Mouse (Mus musculus): ENCODE results near the gene Ccna1. TPM values are rescaled to one million over a fixed set of nuclear protein-coding genes. Genes with fewer than 3 reads are reported as not detected.

Gene Ccna1
- polyA plus RNA-seq, 1 experiment from 2014 or later = 1.6 TPM

DNA sequence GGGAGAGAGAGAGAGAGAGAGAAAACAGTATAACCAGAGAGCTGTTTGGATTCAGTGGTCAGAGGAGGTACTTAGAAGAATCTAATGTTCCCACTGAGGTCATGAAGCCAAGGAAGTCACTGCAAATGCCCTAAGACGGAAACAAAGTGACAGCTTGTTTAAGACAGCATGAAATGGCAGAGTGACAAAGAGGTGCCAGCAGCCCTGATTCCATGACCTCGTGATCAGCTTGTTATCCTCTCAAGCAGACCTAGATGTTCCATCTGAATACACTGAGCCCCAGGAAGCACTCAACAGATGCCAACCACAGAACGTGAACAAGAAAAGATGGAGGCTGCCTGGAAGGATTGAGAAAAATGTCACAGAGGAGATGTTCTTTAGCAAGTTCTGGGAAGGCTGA, 30.4 kb upstream of the Ccna1 start:
- ATAC-seq = no peak
- no peaks in the 10 kb centered on the region for H3K4me1 ChIP-seq (replicated peaks)
- 56% methylated on average over 3 of the region's 3 CpGs for WGBS
- H3K4me2 ChIP-seq (replicated peaks) = no peak overlapping the region
- no peak overlapping the region for H3K4me3 ChIP-seq (replicated peaks)
- H3K27me3 ChIP-seq (replicated peaks) = no peaks in the 10 kb centered on the region
- H3K9me3 ChIP-seq = no peaks in the 10 kb centered on the region
- no peaks in the 10 kb centered on the region for H3K36me3 ChIP-seq
- H3K27ac ChIP-seq = no peak overlapping the region
- no peak overlapping the region for H3K9ac ChIP-seq

DNA sequence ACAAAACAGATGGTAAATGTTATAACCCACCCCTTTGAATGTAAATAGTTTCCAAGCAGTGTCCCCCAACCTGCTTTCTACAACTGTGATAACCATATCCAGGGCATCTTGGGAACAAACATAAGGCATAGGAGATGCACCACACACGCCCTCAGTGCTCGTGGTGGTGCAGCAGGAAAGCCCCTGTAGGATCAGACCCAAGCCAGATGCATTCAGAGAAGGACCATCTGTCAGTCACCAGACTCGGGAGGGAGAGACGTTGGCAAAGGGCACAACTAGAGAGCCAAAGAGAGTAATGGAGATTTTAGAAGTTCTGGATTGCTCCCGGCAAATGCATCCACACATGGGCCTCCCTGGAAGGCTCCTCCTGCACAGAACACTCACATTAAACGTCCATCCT, 29.5 kb upstream of the Ccna1 start:
- H3K27ac ChIP-seq = no peak overlapping the region
- no peak for ATAC-seq
- no peak overlapping the region for H3K9ac ChIP-seq
- no peaks in the 10 kb centered on the region for H3K9me3 ChIP-seq
- no peak overlapping the region for H3K4me3 ChIP-seq (replicated peaks)
- H3K4me2 ChIP-seq (replicated peaks) = no peak overlapping the region
- no peaks in the 10 kb centered on the region for H3K27me3 ChIP-seq (replicated peaks)
- 65% methylated on average over 6 of the region's 6 CpGs for WGBS
- H3K4me1 ChIP-seq (replicated peaks) = no peaks in the 10 kb centered on the region
- no peaks in the 10 kb centered on the region for H3K36me3 ChIP-seq

DNA sequence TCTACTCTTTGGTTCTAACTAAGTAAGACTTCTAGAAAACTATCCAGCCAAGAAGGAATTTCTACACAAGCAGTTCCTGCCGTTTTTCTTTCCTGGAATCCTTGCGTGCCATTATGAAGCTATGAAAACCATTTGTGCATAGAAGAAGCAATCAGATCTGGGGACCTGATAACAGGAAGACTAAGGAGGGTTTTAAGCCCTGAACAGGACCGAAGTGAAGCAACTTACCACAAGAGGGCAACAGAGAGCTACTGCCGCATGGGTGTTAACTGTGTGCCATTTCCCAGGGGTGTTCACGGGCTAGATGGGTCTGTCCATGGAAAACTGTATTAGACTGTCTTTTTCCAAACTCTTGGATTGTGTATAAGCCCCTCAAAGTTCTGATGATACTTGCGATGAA, 24.8 kb upstream of the Ccna1 start:
- Histone ChIP-seq H3K4me3 (replicated peaks) (no peak overlapping the region), H3K27me3 (replicated peaks) (no peaks in the 10 kb centered on the region), H3K9ac (no peak overlapping the region), H3K4me1 (replicated peaks) (no peaks in the 10 kb centered on the region), H3K4me2 (replicated peaks) (no peak overlapping the region), H3K36me3 (no peaks in the 10 kb centered on the region), H3K9me3 (no peaks in the 10 kb centered on the region), H3K27ac (no peak overlapping the region)
- ATAC-seq = peak; percentile 85
- WGBS = 16% methylated on average over 6 of the region's 6 CpGs

DNA sequence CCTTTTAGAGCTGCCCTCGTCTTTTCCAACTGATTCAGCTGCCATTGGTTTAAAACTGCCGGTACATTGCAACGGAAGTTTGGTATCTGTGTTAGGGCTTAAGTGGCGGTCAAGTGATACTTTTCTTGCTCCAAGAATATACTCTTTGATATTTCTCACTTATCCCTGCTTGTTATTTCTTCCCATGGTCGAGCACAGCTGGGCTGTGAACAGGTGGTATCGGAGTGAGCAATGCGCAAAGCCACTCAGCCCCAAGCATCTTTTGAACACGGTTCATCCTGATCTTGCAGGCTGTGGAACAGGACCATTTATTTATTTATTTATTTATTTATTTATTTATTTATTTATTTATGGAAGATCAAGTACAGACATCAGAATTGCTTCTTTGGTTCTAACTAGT, 24.3 kb upstream of the Ccna1 start:
- Histone ChIP-seq H3K9me3 (no peaks in the 10 kb centered on the region), H3K27ac (no peak overlapping the region), H3K4me1 (replicated peaks) (no peaks in the 10 kb centered on the region), H3K4me3 (replicated peaks) (no peak overlapping the region), H3K4me2 (replicated peaks) (no peak overlapping the region), H3K36me3 (no peaks in the 10 kb centered on the region), H3K9ac (no peak overlapping the region), H3K27me3 (replicated peaks) (no peaks in the 10 kb centered on the region)
- 79% methylated on average over 8 of the region's 8 CpGs for WGBS
- ATAC-seq = no peak

DNA sequence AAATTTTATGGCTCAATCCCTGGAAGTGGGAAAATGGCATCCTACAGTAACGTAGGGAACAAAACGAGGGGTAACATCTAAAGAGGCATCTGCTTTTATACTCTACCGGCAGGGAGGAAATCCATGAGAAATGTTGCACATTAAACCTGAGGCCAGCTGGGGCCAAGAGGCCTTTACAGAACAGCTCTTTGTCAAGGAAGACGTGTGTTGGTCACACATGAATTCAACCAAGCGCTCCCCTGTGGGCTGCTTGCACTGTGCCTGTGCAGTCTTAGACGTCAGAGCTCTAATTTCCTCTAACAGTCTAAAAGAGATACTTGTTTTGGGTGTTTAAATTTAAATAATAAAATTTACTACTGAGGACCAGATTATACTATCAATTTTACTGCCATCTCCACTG, 22.9 kb upstream of the Ccna1 start:
- no peak overlapping the region for H3K9ac ChIP-seq
- no peak for ATAC-seq
- no peaks in the 10 kb centered on the region for H3K36me3 ChIP-seq
- WGBS = 53% methylated on average over 6 of the region's 6 CpGs
- no peaks in the 10 kb centered on the region for H3K4me1 ChIP-seq (replicated peaks)
- H3K27me3 ChIP-seq (replicated peaks) = no peaks in the 10 kb centered on the region
- H3K27ac ChIP-seq = no peak overlapping the region
- no peaks in the 10 kb centered on the region for H3K9me3 ChIP-seq
- H3K4me3 ChIP-seq (replicated peaks) = no peak overlapping the region
- no peak overlapping the region for H3K4me2 ChIP-seq (replicated peaks)

DNA sequence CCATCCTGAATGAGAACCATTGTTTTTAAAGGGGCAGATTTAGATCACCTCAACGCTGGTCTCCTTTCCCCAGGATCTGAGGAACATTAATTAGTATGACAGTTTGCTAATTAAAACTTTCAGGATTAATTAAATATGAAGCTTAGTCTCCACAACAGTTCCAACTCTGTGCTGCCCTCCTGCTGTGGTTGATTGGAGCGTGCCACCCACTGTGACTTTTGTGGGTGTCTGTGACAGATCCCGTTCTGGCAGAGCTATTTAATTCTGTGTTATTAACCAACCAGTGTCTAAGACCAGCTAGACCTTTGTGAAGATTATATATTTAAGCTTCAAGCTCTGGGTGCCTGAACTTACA, 20.0 kb upstream of the Ccna1 start:
- Histone ChIP-seq H3K4me3 (replicated peaks) (no peak overlapping the region), H3K9me3 (no peaks in the 10 kb centered on the region), H3K27ac (no peak overlapping the region), H3K36me3 (no peaks in the 10 kb centered on the region), H3K4me1 (replicated peaks) (no peaks in the 10 kb centered on the region), H3K4me2 (replicated peaks) (no peak overlapping the region), H3K9ac (no peak overlapping the region), H3K27me3 (replicated peaks) (no peaks in the 10 kb centered on the region)
- no peak for ATAC-seq
- 77% methylated on average over 3 of the region's 3 CpGs for WGBS

DNA sequence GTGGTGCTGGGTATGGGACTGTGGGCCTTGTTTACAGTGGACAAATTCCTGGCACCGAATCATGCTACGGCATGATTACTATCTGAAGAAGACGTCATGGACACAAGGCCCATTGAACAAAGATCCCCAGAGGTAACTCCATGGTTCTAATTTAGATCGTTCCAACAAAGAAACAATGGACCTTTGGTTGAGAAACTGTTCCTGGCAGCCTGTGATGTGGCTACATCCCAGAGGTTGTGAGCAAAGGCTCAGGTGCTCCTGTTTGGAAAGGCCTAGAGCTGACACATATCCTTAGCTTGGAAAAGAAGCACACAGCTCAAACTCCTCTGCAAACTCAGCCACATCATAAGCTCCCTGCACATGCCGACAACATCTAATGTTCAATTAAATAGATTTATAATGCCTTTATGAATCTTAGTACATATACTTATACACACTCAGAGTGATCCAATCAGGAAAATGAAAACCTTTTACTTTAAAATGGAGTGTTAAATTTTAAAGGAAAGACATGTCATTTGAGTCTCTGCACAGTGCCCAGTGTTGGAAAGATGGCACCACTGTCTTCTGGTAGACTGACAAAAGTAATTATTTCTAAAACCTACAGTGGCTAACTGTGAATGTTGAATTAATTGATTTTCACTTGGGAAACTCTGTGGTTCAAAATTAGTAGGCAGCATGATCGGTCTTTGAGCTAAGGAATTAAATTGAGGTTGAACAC, 19.4 kb upstream of the Ccna1 start:
- no peak overlapping the region for H3K4me3 ChIP-seq (replicated peaks)
- no peak overlapping the region for H3K4me2 ChIP-seq (replicated peaks)

DNA sequence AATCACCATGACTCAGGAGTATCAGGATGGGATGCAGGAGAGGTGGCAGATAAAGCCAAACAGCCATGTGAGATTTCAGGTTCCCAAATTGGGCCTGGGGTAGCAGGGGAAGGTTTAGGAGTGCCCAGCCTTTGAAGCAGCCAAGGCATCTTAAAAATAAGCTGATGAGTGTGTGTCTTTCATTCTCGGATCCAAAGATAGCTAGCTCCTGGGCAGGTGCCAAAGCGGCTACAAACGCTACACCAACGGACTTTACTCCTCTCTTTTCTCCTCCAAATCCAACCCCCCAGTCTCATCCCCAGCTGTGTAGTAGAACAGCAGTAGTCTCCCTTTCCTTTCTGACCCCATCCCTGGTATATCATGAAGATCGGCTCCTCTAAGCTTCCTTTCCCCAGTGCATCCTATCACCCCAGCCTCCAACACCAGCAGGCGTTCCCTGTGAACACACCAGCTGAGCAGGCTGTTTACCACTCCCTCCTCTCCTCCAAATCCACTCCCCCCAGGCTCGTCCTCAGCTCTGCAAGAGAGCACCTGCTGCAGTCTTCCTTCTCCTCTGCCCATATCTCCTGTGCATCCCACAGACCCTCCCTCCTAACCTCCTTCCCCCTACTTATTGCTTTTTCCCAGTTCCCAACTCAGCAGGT, 12.6 kb upstream of the Ccna1 start:
- Histone ChIP-seq H3K9me3 (no peaks in the 10 kb centered on the region), H3K4me3 (replicated peaks) (no peak overlapping the region), H3K27ac (no peak overlapping the region), H3K9ac (no peak overlapping the region), H3K36me3 (no peaks in the 10 kb centered on the region), H3K27me3 (replicated peaks) (no peaks in the 10 kb centered on the region), H3K4me1 (replicated peaks) (no peaks in the 10 kb centered on the region), H3K4me2 (replicated peaks) (no peak overlapping the region)
- 35% methylated on average over 7 of the region's 7 CpGs for WGBS
- ATAC-seq = no peak

More for the DNA sequence above, 19.4 kb upstream of the Ccna1 start:
- no peaks in the 10 kb centered on the region for H3K36me3 ChIP-seq
- H3K9ac ChIP-seq = no peak overlapping the region
- H3K4me1 ChIP-seq (replicated peaks) = no peaks in the 10 kb centered on the region
- H3K9me3 ChIP-seq = no peaks in the 10 kb centered on the region
- 83% methylated on average over 6 of the region's 6 CpGs for WGBS
- H3K27me3 ChIP-seq (replicated peaks) = no peaks in the 10 kb centered on the region
- no peak overlapping the region for H3K27ac ChIP-seq
- no peak for ATAC-seq

DNA sequence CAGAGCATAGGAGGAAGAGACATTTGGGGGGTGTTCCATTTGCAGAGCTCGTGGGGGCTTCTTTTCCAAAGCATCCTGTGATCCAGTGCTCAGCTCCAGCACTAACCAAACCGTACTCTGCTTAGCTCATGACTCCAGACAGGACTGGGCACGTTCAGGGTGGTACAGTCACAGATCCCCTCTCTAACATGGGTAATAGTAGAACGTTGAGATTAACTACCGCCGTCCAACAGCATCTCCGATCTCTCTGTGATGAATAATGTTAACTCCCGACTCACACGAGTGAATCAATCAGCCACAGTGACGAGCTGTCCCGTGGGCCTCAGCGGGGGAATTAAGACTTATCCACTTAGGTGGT, 11.3 kb upstream of the Ccna1 start:
- Histone ChIP-seq H3K4me2 (replicated peaks) (no peak overlapping the region), H3K9me3 (no peaks in the 10 kb centered on the region), H3K4me3 (replicated peaks) (no peak overlapping the region), H3K4me1 (replicated peaks) (no peaks in the 10 kb centered on the region), H3K9ac (no peak overlapping the region), H3K27ac (no peak overlapping the region), H3K27me3 (replicated peaks) (no peaks in the 10 kb centered on the region), H3K36me3 (no peaks in the 10 kb centered on the region)
- WGBS = 60% methylated on average over 12 of the region's 12 CpGs
- ATAC-seq = no peak

DNA sequence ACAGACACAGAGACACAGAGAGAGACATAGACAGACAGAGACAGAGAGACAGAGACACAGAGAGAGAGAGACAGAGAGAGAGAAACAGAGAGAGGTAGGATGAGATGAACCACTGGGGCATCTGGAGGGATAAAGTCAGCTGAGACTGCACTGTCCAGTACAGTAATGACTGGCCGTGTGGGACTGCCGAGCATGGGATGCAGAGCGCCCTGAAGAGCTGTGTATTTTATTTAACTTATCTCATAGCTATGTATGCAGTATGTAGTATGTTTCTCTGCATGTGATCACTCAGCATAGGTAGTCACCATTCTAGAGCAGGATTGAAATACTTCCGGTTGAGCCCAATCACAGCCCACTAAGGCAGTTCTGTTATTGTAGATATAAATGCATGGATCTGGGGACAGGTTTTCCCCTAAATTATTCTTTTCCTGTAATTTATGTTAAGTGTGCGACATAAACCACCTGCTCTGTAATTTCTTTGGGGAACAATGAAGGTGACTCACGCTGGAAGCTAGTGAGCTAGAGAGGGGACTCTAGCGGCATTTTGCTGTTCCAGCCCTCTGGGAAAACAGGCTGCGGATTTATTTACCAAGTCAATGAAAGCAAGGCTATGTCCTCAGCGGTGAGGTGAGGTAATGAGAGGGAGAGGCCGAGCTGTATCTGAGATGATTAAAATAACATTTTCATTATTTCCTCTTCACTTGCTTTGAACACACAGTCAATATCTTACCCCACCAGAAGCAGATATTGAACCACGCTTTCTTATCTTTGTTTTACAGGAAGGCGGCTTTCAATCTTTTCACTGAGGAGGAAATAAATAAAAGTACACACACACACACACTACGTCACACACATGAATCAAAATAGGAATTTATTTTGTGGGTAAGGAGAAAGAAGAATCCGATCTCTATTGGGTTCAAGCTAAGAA, 10.7 kb upstream of the Ccna1 start:
- peak; percentile 31; the same call in 1 of the 2 replicates for ATAC-seq
- Histone ChIP-seq H3K36me3 (no peaks in the 10 kb centered on the region), H3K4me2 (replicated peaks) (no peak overlapping the region), H3K27ac (no peak overlapping the region), H3K9me3 (no peaks in the 10 kb centered on the region), H3K4me1 (replicated peaks) (no peaks in the 10 kb centered on the region), H3K4me3 (replicated peaks) (no peak overlapping the region), H3K9ac (no peak overlapping the region), H3K27me3 (replicated peaks) (no peaks in the 10 kb centered on the region)
- WGBS = 55% methylated on average over 14 of the region's 14 CpGs

DNA sequence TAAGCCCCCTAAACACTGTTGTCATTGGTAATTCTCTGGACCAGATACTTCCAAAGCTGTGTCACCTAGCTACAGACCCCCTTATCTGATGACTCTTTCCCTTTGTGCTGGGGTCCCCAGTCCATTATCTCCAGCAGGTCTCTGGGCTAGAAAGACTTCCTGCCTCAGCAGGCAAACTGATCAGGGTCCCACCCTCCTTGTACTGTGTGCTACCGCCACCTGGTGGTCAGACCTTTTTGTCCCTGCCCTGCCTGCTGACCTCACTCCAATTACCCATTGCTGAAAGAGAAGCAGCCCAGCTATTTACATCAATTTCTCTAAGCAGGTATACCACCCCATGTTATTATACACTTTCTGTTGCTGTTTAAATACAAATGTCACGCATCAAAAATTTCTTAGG, 9.1 kb upstream of the Ccna1 start:
- no peak overlapping the region for H3K4me3 ChIP-seq (replicated peaks)
- ATAC-seq = peak; percentile 67; the same call in 1 of the 2 replicates
- no peak overlapping the region for H3K4me2 ChIP-seq (replicated peaks)
- no peaks in the 10 kb centered on the region for H3K4me1 ChIP-seq (replicated peaks)
- no peak overlapping the region for H3K27ac ChIP-seq
- no peak overlapping the region for H3K9ac ChIP-seq
- H3K27me3 ChIP-seq (replicated peaks) = no peaks in the 10 kb centered on the region
- 10% methylated on average over 2 of the region's 2 CpGs for WGBS
- H3K9me3 ChIP-seq = no peaks in the 10 kb centered on the region
- no peaks in the 10 kb centered on the region for H3K36me3 ChIP-seq

DNA sequence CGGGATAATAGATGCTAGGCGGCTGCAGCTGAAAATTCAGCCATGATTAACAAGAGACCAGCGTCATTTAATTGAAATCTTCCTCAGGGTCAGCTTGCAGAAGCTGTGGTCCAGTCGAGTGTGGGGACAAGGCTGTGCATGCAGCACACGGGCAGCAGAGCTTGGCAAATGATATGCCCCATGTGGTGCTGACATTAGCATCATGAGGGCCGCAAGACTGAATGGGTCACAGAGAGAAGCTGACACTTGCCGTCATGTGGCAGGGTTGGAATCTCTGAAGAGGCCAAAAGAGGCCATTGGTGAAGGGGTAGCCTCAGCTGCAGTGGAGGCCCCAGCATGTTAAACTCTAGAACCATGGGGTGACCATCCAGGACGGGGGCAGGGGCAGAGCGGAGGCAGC, 7.4 kb upstream of the Ccna1 start:
- WGBS = 77% methylated on average over 9 of the region's 9 CpGs

More for the DNA sequence above, 7.4 kb upstream of the Ccna1 start:
- H3K4me3 ChIP-seq (replicated peaks) = no peak overlapping the region
- no peaks in the 10 kb centered on the region for H3K9me3 ChIP-seq
- no peak overlapping the region for H3K27ac ChIP-seq
- H3K4me2 ChIP-seq (replicated peaks) = no peak overlapping the region
- no peak for ATAC-seq
- H3K4me1 ChIP-seq (replicated peaks) = no peaks in the 10 kb centered on the region
- no peaks in the 10 kb centered on the region for H3K36me3 ChIP-seq
- H3K27me3 ChIP-seq (replicated peaks) = no peaks in the 10 kb centered on the region
- no peak overlapping the region for H3K9ac ChIP-seq

Data from intestine, embryonic 15.5 days (tissue).